Mouse (Mus musculus) forelimb bud, embryonic 11.5 days (tissue): Measurements from ENCODE around the gene Pcf11.
A peak's percentile ranks its signal among the peaks of the same experiment; 100 is the strongest.

Experiments used
- DNase-seq: peaks from one replicate; pipeline ENCODE4 v3.0.0-alpha.2; 2012; ENCODE audit warnings: low read depth, low spot score

Gene Pcf11

DNA sequence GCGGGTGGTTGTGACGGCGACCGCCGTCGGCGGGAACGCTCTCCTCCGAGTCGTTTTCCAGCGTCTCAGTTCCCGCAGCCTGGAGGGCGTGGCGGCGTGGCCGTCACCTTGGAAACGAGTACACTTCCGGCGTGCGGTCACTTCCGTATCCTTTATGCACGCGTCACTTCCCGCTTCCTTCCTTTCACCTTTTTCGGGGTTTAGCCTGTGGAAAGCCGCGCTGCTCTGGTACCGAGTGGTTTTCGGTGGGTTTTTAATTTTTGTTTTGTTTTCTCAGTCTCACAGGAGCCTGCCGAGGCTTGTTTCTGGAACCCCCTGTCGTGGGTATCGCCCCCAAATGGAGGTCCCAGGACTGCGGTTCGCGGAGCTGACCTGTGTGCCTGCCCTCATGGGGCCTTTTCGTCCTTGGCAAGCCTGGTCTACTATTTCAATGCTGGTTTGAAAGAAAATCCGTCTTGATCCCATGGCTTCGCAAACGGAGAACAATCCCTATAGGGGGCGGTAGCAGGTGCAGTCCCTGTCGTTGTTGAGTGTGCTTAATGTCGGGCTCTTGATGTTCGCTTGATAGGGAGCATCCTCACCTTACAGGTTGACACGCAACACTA lies 32.6 kb downstream of the Pcf11 start, which contains the start of gene Ankrd42:
Gene Ankrd42, minus strand, starts transcription at position 122 of the 605 bp plus-strand sequence.
- DNase-seq: peak; percentile 94

DNA sequence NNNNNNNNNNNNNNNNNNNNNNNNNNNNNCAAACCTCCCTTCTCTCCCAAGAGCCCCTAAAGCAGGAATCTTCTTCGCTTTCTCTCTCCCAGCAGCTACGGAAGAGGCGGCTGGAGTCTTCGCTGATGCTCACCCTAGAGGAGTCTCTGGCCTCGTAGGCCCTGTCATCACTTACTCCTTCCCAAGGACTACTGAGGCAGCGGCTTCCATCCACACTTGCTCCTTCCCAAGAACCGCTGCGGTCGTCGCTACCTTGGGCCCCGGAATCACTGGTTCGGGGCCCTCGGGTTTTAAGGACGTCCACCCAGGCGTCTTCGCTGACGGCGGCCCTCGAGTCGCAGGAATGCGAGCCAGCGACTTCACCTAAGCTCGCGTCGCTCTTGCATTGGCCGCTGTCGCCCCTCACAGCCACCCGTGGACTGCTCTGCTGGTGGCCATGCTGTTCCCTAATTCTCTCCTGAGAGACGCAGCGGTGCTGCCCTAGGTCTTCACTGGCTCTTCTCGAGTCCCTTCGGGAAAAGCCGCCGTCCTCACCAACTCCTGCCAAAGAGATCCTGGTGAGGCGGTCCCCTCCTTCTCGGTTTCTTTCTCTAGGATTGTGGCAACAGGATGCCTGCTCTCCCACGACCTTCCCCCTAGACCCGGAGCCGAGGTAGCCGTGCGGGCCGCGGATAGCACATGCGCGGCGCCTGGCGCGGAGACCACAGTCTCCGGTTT lies 33.3 kb downstream of the Pcf11 start:
- peak; percentile 38 for DNase-seq

DNA sequence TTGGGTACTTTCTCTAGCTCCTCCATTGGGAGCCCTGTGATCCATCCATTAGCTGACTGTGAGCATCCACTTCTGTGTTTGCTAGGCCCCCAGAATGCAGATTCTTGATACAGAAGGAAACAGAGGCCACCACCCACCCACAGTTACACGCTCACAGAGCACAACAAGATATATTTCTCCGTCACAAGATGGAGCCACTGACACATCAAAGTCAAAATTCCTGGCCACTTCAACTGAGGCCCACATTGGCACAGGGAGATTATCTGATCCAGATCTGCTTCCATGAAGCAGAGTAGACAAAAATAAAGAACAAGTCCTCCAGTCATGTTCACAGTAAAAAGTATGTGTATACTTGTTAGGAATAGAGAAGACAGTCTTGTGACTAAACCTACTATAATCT lies 39.6 kb downstream of the Pcf11 start:
- peak; percentile 16 for DNase-seq

DNA sequence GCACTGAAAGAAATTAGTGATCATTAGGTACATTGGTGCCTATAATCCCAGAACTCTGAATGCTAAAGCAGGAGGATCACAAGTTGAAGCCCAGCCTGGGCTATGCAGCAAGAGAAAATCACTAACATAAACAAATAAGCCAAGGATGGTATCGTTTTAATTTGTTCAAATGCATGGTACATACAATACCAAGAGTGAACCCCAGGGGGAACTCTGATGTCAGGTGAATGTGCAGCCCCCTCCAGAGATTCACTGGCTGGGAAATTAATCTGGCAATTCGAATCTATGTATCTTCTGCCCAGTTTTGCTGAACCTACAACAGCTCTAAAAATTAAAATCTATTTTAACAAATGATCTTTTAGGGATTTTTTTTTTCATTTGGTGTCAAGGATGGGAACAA lies 45.2 kb downstream of the Pcf11 start:
- DNase-seq: no peak

DNA sequence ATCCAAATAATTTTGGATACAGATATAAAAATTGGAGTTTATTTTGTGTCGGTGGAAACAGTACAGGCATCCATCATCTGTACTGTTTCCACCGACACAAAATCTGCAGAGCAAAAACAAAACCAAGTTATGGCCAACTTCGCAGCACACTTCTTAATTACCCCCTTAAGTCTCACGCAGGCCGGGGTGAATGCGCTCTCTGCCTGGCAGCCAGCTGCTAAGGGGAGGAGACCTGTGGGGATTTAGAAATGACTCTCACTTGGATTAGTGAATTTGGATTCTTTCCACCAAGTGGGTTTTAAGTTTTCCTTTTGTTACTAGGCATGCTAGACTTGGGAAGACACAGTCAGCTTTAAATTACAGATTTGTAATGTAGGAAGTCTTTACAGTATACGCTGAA lies 58.9 kb downstream of the Pcf11 start:
- DNase-seq: no peak

DNA sequence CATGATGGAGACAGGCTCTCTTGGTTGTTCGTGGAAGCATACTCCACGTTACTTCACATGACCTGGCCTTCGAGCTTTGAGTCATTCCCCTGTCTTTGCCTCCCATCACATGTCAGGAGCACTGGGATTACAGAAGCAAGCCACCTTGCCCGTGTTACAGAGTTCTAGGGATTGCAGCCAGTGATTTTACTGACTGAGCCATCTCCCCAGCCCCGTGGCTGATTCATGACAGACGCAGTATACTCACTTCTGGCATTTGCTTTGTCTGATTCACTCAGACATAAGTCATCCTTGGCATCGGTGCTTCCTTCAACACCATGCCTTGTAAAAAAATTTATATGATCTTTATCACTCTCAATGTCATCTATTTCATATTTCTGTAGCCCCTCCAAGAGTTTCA lies 64.8 kb downstream of the Pcf11 start:
- no peak for DNase-seq
